Mouse (Mus musculus): ENCODE results near the gene Sgpl1.
A peak's percentile ranks its signal among the peaks of the same experiment; 100 is the strongest.
"Not testable (repeated sequence)": the region's sequence is repeated elsewhere in the genome, so short reads cannot be mapped to it uniquely, and the experiment has no call there.

Sgpl1 gene

DNA sequence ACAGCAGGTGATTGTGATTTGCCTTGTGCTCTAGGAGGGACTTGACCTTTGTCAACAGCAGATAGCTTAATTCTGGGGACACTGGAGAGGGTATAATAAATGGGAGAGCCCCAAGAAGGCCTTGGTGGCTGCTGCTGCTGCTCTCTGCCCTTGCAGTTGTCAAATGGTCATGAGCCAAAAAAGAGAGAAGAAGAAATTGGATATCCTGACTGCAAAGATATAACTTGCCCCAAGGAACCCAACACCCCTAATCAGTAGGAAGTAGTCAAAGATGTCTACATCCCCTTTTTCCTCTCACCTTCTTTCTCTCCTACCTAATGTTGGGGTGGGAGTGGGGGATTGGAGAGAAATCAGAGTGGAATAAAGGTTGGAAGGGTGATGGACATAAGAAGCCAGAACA lies 4.6 kb upstream of the Sgpl1 start:
- no peak for DNase-seq

DNA sequence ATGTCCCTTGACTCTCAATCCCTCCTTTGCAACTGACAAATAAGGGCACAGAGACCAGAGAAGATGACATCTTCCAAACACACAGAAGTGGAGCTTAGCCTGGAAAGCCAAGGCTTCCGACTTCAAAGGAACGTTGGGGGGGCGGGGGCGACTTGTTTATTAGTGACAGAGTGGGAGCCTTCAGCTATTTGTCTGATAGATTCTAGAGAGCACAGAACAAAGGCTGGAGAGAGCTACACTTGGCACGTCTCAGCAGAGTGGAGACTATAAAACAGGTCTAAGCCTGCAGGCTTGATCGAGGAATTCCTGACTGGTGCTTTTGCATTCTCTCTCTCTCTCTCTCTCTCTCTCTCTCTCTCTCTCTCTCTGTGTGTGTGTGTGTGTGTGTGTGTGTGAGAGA lies 3.1 kb upstream of the Sgpl1 start:
- DNase-seq: no peak

DNA sequence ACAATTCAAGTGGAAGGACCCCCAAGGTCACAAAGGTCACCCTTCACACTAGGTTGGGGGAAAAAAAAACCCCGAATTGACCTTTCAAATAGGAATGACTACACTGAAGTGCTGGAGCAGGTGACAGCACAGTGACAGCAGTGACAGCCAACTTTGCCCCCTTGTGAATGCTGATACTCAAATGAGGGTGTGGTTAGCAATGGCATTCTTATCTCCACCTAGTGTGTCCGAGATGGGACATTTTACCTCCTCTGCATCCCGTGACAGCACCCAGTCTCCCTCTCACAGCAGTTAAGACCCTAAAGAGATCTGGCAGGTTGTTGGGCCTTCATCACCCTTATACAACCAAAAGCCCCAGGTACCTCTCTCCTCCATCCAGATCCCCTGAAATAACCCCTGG lies 2.0 kb upstream of the Sgpl1 start:
- no peak for DNase-seq

DNA sequence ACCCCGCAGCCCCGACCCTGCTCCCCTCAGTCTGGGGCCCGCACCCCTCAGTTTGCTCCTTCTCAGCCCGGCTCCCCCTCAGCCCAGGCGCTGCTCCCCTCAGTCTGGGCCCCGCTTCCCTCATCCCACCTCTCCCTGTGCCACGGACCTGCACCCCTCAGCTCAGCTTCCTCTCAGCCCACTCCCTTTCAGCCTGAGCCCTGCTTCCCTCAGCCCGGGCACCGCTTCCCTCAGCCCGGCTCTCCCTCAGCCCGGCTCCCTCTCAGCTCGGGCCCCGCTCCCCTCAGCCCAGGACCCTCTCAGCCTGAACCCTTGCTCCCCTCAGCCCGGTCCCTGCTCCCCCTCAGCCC lies 721 bp downstream of the Sgpl1 start:
- no peak for DNase-seq

DNA sequence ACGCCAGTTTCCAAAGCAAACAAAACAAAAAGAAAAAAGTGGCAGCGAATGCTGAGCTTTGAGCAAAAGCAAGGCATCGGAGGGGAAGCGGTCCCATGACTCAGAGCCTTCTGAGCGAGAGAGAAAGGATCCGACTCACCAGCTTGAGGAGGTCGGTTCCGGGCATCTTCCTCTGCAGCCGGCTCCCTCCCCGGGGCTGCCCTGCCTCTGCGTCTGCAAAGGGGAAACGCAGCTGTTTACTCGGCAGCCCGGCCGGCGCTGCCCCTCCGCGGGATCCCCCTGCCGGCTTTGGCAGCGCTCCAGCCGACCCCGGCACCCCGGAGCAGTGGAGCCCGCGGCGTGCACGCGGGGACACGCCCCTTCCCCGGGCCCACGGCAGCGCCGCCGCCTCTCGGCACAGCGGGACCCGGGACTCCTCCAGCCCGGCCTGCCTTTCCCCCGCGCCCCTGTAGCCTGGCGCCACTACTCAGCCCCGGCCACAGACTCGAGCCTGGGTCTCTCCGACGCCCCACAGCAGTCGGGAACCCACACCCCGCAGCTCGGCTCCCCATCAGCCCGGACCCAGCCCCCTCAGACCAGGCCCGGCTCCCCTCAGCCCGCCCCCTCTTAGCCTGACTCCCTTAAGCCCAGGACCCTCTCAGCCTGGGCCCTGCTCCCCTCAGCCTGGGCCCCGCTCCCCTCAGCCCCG lies 1.2 kb downstream of the Sgpl1 start:
- peak; percentile 40 to 71 for DNase-seq

DNA sequence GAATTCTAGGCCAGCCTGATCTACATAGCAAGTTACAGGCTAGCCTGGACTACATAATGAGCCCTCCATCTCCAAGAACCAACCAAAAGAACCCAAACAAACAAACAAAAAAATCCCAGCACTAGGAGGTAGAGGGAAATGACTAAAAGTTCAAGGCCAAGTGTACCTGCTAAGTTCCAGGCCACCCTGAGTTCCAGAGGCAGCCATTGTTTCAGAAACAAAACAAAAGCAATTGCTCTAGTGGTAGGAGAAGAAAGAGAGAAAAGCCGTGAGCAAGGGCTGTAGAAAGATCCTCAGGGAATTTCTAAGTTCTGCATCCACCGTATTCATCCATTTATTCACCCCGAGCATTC lies 1.8 kb downstream of the Sgpl1 start:
- no peak for DNase-seq

DNA sequence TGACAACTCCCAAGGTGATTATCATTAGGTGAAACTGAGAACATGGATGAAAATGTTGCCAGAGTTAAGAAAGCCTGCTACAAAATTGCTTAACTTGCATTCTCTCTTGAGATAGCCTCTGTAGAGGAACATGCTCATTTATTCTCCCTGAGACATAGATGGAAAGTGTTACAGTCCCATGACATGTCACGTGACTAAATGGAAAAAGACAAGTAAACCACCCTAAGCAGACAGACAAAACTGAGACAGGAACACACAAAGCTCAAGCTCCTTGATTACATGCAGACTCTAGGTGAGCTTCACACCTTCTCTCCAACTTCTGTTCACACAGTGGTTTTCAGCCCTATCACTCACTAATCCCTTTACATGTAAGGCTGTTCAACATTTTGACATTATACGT lies 4.2 kb downstream of the Sgpl1 start:
- no peak for DNase-seq

DNA sequence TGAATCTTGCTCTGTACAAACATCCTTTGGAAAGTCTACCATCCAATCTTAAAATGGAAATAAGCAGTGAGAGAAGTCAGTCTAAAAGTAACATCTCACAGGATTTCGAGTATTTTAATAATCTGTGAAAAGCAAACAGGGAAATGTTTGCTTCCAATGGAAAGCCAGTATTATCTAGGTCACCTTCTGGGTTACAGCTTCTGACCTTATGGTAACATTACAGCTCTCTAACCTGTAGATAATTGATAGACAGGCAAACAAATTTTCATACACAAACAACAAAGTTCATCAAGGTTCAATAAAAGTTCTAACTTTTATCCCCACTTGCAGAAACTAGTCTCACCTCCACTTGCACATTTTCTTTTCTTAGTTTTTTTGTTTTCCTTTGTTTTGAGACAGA lies 9.9 kb downstream of the Sgpl1 start:
- DNase-seq: no peak

DNA sequence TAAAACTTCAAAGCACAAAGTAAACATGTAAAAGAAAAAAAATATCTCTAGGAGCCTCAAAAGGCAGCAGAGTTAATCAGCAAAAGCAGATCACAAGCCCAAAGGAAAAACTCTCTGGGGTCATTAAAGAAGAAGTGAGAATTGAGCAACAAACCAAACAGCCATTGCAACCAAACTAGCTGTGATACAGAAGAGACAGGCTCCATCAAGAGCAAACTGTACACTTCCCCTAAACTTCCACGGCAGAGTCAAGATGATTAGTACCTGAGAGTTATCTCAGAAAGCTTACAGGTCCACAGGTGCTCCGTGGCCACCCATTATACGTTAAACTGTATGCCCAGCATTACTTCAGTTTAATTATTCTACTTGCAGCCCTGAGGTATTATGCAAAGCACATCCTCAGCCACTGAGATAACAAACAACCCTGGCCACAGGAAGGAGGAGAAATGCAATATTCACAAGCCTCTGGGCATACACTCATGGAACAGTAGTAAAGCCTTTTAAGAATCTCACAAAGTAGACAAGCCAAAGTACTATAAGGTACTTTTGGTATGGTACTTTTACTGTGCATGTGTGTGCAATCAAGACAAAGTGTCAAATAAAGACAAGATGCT lies 12.2 kb downstream of the Sgpl1 start:
- no peak for DNase-seq

DNA sequence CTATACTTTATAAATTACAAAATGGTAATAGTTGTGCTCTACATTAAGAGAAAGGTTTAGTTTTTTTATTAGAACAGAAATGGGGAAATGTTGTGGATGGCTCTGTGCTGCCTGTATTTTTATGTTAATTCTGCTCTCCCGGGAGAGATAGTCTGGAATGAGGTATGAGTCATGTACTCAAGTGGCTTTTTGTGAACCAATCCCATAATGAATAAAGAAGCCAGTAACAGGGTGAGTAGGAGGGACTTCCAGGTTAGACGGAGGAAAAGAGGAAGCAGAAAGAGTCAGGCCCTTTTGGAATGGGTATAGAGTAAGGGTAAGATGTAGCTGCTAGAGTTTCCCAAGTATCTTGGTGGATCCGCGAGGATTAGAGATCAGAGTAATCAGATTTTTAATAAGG lies 13.5 kb downstream of the Sgpl1 start:
- DNase-seq: no peak

DNA sequence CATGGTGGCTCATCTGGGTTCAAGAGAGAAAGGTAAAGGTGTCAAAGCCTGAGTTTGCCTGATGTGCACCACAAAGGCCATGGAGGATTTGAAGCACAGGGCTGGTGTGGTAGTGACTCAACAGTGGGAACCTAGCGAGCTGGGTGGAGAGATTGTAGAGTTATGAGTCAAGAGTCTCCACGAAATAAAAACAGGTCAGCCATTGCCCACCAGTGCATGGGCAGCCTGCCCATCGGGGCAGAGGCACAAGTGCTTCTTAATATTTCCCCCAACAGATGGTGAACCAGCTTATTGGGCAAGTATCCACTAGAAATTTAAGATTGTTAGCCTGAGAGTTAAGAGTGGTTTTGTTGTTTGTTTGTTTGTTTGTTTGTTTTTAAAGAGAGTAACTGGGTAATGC lies 16.5 kb downstream of the Sgpl1 start:
- DNase-seq: no peak

DNA sequence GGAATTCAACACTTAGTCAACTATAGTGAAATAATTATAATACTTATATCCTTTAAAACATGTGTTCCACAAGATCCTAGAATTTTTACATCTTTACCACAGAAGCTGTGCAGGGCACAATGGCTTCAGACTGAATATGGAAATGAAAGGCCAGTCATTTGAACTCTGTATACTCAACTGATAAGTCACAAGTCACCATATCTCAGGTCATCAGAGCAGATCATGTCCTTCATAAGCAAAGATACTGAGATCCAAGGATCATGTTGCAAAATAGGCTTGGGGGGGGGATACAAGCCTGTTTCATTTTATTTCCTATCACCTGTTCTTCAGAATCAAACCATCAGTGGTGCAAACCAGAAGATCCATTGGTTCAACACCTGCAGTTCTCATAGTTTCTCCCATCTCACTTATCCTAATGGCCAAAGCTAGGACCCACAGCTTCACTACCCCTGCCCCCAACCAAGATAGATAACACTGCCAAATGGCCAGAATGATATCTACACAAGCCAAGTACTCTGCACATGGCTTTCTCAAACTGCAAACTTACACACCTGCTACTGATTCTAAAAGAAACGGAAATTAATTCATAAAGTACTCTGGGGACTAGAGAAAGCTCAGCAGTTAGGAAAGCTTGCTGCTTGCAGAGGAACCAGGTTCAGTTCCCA lies 18.7 kb downstream of the Sgpl1 start:
- DNase-seq: no peak

DNA sequence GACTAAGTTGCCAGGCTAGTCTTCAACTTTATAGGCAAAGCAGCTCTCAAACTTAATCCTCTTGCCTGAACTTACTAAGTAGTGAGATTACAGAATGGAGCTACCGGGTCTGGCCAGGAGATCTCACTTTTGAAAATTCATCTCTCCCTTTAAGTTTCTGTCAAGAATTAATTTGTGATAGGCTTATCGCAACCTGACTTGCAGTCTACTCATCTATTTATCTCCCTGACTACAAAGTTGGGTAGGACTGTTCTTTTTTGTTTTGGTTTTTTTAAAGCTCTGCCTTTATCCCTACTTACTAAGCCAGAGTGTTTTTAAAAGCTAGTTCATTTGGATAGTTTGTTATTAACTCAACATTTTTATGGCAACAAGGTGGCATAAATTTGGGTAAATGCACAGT lies 23.0 kb downstream of the Sgpl1 start:
- DNase-seq: no peak

DNA sequence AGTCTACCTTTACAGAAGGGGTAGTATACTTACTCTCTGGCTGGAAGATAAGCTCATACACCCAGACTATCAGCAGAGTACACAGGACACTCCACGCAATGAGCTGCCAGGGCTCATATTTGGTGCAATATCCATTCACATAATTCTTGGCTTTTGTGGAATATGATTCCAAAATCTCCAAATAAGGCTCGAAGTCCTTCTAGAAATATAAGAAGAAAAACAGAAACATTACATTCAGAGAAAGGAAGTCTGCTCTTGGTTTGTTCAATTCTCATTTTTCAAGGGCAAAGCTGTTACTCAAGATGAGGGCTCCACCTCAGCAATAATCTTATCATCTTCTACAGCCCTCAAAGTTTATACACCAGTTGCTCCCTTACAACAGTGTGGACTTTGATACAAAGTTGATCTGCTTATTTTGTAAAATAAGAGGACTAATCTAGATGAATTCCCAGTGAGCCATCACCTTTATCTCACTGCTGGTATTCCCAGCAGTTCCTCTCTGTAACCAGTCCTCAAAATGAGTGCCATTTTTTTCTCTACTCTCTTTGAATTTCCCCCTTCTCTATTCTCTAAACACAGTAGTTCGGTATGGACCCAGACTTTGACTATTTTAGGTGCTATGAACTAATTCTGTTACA lies 24.1 kb downstream of the Sgpl1 start:
- no peak for DNase-seq

DNA sequence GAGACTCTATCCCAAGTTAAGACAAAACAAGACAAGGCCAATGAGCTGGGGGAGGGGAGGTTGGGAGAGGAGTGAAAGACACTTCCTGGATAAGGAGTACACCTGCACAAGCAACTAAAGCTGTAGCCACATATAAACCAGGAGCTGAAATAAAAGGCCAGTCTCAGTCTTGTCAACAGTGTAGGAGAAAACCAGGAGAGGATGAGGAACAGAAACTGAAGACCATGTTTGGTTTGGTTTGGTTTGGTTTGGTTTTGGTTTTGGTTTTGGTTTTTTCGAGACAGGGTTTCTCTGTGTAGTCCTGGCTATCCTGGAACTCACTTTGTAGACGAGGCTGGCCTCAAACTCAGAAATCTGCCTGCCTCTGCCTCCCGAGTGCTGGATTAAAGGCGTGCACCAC lies 25.8 kb downstream of the Sgpl1 start:
- not testable (repeated sequence) for DNase-seq

DNA sequence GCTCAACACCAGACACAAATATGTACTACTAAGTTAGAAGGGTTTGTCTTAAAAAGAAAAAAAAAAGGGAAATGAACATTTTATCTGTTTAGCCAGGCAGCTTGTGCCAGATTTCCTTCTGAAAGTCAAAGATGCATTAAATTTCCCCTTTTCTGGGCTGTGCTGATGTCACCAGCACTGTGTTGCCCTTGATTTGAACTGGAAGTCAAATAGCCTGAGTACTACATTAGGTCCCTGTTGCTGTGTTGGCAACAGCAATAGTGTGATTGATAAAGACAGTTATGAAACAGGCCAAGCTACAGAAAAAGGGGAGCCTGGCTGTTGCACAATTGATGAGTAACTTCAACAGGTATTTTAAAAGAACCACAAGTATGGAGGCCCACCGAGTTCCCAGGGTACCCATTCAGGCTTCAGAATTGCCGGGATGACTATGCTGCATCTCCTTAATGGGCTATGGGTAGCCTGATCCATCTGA lies 33.2 kb downstream of the Sgpl1 start:
- DNase-seq: no peak

DNA sequence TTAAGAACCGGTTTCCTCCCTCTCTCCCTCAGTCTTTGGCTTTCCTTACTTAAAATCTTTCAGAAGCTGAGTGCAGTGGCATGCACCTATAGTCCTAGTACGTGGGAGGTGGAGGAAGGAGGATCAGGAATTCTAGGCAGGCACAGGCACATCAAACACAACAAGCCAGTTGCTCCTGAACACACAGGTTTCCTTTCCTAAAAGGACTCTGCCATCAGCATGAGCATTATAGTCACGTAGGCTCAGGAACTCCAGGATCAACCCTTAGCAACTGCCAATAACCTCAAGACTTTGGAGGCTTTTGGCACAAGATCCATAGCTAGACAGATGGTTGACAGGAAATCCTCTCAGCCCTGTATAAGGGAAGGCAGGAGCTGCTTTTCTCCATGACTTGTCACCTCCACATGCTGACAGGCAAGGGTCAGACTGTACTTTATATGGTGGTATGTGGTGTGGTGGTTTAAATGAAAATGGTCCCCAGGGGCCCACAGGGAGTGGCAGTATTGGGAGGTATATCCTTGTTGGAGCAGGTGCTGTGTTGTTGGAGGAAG lies 43.9 kb downstream of the Sgpl1 start:
- no peak for DNase-seq

DNA sequence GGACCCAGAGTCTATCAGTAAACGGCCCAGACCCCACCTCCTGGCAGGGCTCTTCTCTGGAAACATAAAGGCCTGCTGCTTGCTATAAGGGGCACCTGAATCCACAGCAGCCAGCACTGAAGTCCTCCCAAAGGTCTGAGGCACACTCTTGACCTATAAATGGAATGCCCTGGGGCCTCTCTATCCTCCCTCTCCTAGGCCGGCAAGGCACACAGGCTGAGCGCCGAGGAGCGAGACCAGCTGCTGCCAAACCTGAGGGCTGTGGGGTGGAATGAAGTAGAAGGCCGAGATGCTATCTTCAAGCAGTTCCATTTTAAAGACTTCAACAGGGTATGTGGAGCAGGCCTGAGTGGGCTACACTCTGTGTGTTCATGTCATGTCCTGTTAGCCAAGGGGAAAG lies 55.6 kb downstream of the Sgpl1 start:
- no peak for DNase-seq

DNA sequence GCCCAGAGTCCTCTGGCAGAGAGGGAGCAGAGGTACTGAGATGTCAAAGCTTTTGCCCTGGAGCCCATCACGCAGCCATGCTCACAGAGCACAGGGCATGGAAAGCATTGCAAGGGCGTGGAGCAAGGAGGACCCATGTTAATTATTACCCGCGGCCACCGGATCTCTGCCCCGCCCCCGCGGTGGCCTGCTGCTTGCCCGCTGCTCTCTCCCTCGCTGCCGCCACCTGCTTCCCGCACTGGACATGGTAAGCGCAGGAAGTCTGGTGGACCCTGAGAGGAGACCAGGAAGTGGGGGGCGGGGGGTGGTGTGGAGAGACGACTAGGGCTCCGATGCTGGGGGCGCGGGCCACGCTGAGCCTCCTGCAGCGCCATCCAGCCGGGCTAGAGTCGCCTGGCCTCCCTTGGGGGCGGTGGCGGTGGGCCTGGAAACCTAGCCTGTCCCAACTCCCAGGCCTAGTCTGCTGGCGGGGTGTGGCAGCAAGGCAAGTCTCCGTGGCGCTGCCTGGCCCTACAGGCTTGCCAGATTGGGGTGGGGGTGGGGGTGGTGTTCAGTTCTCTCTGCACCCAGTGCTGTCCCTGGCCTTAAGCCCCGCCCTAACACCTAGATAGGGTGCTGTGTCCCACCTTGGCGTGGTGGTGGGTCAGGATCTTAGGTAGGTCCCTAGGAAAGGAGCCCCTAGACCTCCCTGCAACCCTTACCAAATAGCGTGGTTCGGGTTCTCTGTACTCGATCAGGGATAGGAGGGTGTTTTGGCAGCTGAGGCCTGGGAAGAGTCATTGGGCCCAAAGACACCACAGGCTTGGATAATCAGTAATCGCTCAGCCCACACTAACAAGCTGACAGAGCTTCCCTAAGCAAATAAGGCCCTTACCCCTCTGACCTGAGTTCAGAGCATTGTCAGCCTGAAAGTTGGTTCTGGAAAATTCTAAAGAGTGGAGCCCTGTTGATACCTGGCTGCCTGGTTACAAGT lies 58.0 kb downstream of the Sgpl1 start, which contains the start of gene Pcbd1:
TSS of gene Pcbd1 (plus strand) at position 162 of the 973 bp plus-strand sequence.
- peak; percentile 94 to 96 for DNase-seq

DNA sequence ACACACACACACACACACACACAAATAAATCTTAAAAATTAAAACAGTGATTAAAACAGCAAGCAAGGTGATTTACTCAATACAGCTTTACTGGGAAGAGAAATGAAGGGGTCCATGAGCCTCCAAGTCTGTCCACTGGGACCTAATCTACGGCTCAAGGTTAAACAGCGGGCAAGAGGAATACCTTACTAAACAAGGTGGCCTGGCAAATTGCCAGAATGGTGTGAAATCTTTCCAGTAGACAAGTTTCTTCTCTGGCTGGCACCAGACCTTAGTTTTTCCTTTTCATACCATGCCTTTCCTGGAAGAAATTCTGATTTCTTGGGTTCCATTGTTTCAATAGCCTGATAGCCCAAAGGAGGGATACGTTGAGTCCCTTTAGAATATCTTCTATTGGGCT lies 59.0 kb downstream of the Sgpl1 start:
- DNase-seq: peak; percentile 67 to 73

DNA sequence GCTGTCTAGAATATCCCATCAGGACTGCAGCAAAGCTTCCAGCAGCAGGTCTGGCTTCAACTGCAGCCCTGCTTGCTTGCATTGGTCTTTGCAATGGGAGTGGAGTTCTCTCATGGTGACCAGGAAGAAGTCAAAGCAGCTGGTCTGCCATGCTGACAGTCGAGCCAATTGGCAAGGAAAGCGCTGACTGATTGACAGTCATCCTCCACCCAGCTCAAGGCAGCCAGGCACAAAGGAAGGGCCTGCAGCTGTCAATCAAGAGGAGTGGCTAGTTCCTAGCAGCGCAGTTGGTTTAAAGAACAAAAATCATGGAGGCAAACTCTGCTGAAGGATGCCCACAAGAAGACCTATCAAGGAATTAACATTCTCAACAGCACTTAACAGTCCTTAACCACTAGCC lies 61.0 kb downstream of the Sgpl1 start:
- no peak for DNase-seq

DNA sequence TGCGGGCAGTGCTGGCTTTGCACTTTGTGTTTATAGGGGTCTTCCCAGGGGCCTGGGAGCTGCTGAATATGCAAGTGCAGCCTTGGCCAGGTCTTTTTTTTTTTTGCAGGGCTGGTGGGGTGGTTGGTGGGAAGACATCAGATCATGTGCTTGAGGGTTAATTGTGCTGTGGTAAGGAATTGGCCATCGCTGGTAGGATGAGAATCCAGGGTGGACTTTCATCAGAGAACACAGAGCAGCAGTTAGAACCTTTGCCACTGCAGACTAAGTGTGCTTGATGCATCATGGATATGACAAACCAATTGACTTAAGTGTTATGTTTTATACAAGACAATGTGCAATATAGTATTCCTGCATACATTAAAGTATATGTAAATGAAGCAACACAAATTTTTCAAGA lies 62.1 kb downstream of the Sgpl1 start:
- DNase-seq: peak; percentile 32 to 64

DNA sequence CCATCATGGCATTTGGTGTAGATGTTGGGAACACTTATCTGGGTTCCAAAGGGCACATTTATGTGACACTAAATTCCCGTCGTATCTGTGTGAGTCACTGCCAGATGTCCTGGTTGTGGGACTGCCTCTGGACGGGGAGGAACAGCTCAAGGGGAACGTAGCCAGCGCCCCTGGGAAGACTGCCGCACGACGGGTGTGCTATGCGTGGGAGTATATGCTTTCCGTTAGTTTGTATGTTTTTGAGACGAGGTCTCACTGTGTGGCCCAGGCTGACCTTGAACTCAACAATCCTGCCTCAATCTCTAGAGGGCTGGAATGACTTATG lies 66.6 kb downstream of the Sgpl1 start:
- DNase-seq: no peak

Measured in kidney, postnatal 36 days (tissue).